Mouse (Mus musculus): ENCODE results near the gene Vti1a.

The Vti1a gene

DNA sequence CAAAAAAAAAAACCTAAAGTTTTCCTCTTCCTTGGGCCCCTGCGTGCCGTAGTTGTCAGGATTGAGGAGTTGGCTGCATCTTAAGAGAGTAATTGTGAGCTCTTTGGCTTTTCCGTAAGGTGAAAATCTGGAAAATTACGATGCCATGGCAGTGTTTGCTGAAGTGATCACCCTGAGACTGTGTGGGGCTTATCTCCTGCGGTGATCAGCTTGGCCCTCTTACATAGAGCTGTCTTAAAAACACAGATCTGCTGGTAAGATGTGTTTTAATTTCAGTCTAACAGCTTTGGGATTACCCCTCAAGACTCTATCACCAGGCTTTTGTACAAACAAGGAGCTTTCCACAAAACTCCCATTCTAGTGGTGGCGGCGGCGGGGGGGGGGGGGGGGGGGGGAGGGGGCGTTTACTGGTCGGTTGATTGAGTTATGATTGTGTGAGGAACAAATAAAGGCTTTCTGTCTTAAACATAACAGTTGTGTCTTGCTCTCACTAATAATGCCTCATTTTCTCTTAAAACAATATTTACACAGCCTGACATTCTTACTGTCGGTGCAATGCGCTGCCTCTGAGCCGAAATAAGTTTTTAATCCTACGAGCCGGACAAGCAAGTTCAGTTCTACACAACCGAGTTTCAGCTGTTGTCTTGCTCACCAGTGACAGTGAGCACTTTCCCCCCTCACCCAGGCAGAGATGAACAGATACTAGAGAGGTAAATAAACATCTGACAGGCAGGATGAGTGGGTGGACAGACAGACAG lies 267.0 kb downstream of the Vti1a start:
- no peak for DNase-seq (ENCODE audit: low read depth in 1 of 2, low spot score in 2 of 2)

DNA sequence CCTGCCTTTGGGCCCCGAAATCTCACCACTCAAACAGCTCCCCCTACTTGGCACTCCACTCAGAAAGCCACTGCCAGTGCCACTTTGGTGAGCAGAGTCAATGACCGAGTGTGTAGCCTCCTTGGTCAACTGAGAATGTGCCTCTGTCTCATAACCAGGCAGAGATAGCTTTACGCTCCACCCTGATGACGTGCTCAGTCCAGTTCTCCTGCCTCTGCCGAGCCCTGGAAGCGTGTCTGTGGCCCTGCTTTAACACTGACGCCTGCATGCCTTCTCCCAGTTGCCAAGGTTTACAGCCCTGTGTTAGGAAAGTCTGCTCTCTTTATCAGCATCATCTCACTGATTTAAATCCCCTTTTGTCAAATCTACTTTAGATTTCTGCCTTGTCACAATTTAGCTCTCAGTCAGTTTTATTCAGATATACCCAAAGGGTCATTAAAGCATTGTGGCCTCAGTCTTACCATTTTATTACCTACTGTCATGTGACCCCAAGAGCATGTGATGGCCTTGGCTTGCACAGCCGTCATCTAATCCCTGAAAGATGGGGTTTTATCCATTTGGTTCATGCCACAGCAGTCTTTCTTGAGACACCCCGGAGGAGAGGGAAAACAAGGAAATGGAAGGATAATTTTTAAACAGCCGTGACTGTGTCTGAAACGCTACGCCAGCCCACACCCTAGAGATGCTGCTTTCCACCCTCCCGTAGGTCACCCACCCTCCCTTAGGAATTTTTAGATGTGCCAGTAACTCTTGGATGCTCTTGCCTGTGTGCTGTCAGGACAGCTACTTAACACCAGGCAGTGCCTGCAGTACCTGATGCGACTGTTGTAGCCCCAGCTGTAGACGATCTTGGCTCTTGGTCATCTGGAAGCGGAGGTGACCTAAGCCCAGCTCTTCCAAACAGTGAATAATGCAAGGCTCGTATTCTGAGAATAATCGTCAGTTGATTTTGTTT lies 269.5 kb downstream of the Vti1a start:
- no peak for DNase-seq (ENCODE audit: low read depth in 1 of 2, low spot score in 2 of 2)

DNA sequence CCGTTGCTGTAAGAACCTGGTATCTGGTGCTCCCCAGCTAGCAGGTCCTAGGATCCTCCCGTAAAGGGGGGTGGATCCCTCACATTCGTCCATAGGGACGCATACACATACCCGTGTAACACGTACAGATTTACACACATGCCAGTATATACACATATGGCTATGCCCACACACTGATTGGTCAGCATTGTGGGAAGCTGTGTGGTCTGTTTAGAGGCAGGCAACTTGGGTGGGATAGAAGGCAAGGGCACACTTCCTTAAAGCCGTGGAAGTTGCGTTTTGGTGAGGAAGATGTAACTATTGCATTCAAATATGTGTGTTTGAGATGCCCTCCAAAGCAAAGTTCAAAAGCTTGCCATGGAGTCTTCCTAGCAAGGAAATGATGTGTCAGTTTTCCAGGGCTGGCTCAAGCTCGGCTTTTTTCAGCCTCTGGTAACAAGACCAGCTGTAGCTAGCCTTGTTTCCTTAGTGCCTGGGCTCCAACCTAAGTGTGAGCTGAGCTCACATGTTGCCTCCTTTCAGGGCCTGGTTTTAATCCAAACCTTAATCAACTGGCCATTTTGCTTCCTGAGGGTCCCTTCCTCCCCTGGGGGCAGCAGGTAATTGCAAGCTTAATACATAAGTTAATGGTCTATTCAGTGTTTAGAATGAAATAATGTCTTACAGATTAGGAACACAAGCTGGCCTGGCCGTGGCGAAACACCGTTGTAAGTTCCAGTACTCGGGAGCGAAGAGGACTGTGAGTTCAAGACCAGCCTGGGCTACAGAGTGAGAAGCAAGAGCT lies 271.7 kb downstream of the Vti1a start:
- no peak for DNase-seq (ENCODE audit: low read depth in 1 of 2, low spot score in 2 of 2)

DNA sequence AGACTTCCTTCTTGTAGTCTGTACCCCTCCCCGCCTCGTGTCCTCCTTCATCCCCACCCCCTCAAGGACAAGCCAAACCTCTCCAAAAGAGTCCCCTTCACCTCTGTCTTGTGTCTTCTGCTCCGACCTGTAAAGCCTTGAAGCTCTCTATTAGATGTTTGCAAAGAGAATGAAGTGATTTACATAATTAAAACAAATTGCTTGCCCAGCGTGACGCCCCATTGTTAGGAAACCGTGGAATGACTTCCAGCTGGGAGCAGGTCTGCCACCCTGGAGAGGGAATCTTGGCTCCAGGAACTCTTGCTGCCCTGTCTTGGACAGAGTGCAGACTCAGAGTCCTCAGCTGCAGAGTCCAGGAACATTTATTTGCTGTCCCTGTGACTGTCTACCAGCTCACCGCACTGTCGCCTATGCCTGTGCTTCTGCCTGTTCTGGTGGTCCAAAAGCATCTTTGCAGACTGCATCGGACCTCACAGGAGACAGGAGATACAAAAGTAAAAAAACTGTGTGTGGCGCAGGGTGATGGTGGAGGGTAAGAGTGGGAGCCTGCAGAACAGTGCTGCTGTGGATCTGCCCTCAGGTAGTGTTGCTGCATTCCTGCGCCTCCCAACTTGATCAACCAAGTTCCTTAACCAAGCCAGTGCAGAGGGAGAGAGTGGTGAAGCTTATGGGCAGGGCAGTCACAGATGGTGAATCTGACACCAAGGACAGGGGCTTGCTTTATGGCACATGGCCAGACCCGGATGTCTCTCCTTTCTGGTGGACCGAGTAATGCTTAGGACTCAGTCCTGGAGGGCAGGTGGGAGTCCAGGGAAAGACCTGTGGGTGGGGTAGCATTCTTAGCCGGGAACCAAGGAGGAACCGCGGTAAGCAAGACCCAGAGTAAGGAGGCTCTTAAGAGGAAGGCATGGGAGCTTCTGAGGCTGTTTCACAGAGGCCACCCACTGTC lies 273.1 kb downstream of the Vti1a start:
- no peak for DNase-seq (ENCODE audit: low read depth in 1 of 2, low spot score in 2 of 2)

DNA sequence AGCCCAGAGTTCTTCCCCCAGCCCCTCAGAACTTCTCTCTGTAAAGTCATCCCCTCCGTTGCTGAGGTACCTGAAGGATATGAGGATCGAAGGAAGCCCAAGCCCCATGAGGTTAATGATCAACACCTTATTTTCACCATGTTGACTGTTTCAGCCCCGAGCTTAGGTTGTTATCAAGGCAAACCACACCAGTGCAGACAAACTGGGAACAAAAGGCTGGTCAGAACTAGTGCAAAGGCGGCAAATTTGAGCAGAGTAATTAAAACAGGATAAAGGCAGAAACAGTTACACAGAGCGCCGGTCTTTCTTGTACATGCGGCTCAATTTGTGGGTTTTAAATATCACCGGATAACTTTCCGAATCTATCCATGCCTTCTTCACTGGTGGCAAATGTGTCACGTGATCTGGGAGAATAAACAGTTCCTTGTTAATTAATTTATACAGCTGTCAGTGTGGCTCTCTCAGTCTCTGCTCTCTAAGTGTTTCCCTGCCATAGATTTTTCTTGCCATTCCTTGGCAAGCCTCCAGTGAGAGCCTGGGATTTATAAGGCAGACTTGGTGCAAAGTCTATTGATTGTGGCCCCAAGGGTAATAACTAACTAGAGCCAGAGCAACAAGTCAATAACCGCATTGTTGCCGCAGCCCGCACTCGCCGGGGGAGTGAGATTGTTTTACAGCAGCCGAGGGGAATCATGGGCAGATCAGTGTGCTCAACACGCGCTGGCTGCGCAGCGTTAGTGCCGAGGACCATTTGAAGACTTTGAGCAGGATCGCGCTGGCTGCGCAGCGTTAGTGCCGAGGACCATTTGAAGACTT lies 277.0 kb downstream of the Vti1a start:
- no peak for DNase-seq (ENCODE audit: low read depth in 1 of 2, low spot score in 2 of 2)

DNA sequence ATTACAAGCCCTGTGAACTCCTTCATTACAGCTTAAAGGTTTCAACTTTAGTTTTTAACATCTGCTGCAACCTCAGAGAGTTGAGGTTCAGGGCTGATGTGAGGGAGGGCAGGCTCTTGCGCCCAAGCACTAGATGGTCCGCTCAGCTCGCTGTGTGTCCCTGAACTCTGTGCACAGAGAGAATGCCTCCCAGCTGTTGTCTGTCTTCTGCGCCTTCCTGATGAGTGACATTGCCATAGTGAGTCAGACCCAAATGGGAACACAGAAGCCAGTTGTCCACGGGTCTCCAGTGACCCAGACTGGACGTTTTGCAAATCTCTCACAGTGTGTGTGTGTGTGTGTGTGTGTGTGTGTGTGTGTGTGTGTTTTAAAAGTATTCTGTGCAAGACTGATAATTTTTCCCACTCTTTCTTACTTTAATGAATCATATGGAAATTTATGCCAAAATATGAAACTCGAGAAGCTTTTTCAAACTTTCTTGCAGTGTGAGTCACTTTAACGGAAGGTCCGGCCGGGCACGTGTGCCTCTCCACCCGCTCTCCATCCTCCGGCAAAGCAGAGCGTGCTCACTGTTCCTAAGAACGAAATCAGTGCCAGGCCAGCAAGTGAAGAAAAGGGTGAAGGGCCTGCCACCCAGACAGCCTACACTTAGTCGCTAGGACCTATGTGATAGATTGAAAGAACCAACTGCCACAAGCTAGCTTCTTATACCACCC lies 277.8 kb downstream of the Vti1a start:
- no peak for DNase-seq (ENCODE audit: low read depth in 1 of 2, low spot score in 2 of 2)

DNA sequence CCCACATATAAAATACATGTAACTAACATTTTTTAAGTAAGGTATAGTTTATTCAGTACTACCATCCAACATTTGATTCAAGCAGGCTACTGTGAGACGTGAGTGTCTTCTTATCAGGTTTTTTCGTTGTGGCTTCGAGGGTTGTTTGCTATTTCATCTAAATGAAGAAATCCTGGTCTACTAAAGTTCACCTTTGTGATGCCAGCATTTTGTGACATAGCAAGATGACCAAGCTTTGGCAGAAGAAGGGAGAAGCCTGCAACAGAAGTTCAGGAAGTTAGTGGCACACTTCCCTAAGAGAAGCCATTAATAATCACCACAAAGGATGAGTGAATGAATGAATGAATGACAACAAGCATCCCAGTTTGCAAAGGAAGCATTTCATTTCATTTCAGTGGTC lies 278.4 kb downstream of the Vti1a start:
- DNase-seq (ENCODE audit: low read depth in 1 of 2, low spot score in 2 of 2), result no peak

DNA sequence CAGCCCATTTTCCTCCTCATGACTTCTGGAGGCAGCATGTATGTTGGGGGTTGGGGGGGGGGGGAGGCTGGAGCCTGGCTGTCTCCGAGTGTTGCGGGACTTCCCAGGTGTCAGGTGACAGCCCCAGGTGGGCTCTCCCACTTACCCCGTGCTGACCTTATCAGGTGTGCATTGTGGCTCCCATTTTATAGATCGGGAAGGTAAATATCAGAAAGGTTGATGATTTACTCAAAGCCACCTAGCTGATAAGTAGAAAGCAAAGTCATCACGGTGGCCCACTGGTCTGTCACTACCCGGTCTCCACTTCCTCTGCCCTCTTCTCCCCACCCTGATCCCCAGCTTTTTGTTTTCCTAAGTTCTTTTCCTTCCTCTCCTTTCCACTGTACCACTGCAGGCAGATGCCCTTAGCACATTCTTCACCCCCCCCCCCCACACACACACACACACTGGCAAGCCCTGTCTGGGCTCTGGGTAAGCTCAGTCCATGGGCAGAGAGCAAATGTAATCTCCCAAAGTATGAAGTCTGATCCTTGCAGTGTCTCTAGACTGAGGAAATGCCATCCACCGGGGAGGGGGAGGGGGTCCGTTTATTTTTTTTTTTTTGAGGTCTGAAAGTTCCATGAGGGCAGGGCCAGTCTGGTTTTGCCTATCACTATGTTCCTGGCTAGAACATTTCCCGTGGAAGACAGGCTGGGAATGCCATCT lies 280.0 kb downstream of the Vti1a start:
- no peak for DNase-seq (ENCODE audit: low read depth in 1 of 2, low spot score in 2 of 2)

DNA sequence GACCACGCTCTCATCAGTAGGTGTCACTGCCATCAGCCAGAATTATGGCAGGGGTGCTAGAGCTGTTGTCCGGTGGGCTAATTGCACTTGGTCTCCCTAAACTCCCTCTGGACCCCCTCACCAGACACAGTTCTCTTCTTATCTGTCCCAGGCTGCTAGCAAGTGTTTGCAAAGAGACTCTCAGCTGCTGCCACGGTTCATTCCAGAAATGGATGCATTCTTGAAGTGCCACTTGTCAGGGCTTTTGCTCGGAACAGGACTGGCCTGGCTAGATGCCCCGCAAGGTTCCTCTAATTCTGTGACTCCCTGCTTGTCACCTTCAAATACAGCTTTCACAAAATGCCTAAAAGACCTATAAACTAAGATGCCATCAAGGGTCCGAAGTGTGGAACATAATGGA lies 280.7 kb downstream of the Vti1a start:
- no peak for DNase-seq (ENCODE audit: low read depth in 1 of 2, low spot score in 2 of 2)

DNA sequence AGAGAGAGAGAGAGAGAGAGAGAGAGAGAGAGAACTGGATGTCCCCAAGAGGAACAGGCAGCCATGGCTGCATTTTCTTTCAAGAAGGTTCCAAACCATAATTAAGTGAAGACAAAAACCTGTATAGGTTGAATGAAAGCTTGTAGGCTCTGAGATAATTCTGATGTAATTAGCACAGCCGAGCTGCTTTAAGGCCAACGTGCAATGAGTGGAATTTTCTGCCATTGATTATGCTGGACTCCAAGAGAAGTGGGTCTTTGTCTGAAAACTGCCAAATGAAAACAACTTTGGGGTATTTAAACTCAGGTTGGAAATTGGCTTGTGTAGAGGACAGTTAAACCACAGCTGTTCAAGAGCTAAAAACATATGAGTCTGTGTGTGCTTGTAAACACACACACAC lies 281.2 kb downstream of the Vti1a start:
- no peak for DNase-seq (ENCODE audit: low read depth in 1 of 2, low spot score in 2 of 2)

DNA sequence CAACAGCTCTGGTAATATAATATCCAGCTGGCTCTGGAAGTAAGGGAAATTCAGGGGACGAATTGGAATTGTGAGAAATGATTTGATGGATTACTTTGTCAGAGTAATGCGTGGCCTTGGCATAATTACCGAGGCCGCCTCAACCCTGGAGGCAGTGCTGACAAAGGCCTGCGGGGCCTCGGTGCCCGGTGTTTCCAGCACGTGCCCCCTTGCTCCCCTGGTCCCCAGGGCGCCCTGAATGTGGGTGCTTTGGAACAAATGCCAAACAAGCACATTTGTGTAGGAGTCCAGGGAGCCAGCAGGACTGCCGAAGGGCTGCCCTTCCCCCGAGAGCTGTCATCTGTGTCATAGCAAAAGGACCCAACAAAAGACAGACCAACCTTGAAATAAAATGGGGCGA lies 281.9 kb downstream of the Vti1a start:
- DNase-seq (ENCODE audit: low read depth in 1 of 2, low spot score in 2 of 2), result no peak

DNA sequence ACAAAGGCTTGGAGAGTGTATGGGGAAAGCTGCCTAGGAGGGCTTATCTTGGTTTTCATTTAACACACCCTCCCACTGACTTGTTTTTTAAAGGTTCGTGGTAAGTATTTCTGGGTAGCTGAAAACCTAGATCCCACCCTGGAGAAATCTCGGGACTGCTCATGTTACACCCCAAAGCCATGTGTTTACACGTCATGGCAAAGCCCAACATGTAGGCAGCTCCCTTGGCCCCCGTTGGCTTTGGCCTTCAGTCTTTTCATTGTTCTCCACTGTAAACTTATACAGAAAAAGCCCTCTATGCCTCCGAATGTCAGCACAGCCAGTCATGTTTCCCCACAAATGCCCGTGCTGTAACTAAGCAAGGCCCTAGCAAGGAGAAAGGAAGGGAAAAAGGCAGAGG lies 283.0 kb downstream of the Vti1a start:
- DNase-seq (ENCODE audit: low read depth in 1 of 2, low spot score in 2 of 2), result no peak

DNA sequence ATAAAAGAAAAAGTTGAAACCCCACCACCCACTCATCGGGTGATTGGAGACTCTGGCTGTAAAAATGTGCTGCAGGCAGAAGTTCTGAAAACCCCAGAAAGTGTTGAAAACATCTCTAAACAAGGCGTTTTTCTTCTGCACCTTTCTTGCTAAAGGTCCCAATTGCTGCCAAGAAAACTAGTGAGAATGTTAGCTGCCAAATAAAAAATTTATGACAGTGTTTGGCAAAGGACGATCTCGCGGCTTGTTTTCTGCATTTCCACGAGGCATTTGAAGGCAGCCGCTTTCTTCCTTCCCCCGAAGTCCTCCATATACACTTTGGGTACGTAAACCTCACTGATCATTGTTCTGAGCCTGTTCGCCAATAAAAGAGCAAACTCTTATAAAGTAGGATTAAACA lies 291.6 kb downstream of the Vti1a start:
- DNase-seq (ENCODE audit: low read depth in 1 of 2, low spot score in 2 of 2), result no peak

DNA sequence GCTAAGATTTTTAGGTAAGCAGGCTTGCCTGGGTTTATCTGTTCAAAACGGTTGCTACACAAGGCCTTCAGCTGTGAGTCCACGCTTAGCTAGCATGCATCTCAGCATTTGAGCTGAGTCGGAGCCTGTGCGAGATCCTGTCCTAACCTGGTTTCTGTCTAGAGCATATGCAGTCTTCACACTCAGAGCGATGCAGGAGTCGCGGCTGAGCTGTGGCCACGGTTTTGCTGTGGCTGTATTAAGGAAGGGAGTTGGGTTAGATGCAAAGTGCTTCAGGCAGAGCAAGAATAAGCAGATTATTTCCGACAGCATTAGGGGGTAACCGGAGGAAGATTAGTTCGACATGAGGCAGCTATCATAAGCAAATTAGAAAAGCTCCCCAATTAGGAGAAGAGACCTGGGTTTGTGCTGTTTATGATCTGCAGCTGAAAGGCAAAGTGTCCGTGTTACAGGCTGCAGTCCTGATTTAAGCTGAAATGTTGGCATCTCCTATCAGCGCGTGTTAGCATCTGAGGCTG lies 292.8 kb downstream of the Vti1a start:
- DNase-seq (ENCODE audit: low read depth in 1 of 2, low spot score in 2 of 2), result no peak

DNA sequence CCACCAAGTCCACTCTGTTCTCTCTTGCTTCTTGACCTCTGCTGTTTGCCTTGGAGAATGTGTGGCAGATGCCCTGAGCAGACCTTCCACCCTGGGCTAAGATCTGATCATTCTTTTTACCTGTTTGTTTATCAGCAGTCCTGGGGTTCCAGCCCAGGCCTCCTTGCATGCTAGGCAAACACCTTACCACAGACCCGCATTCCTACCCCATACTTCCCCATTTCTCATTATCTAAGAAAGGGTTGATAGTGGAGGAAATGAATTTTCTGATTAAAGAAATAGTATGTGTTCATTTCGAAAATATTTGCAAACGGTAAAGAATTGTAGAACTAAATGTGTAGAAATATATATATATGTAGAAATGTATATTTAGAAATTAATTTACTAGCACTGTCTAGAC lies 293.7 kb downstream of the Vti1a start:
- DNase-seq (ENCODE audit: low read depth in 1 of 2, low spot score in 2 of 2), result no peak

DNA sequence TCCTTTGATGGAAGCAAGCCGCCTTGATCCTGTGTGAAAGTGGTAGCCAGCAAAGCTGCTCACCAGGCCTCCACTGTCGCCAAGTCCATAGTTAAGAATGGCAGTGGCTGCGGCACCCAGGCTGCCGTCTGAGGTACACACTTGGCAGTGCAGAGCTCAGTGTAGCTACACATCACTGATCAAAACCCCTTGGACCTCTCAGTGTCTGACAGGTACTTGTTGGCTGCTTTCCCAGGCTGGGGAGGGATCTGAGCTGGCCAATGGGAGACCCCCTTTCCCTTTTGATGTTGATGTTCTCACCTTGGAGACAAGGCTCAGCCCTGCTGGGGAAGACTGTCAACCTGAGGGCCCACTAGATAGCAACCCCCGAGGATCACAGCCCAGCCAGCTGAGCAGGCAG lies 299.6 kb downstream of the Vti1a start:
- DNase-seq (ENCODE audit: low read depth in 1 of 2, low spot score in 2 of 2), result no peak

DNA sequence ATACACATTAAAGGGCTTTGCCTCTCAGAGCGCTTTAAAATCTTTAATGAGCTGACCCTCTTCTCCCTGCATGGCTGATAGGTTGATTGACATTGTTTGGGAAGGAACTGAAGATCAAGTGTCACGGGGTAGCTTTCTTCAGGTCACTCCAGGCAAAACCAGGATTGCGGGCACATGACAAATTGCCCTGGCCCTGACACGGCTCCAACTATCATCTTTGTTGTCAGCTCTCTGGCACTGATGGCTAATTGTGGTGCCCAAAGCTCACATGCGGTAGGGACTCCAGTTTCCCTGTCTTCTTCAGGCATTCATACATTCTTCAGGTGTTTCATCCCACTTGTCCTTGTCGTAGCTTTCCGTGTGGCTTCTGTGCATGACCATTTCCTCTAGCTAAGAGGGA lies 300.2 kb downstream of the Vti1a start:
- DNase-seq (ENCODE audit: low read depth in 1 of 2, low spot score in 2 of 2), result no peak

DNA sequence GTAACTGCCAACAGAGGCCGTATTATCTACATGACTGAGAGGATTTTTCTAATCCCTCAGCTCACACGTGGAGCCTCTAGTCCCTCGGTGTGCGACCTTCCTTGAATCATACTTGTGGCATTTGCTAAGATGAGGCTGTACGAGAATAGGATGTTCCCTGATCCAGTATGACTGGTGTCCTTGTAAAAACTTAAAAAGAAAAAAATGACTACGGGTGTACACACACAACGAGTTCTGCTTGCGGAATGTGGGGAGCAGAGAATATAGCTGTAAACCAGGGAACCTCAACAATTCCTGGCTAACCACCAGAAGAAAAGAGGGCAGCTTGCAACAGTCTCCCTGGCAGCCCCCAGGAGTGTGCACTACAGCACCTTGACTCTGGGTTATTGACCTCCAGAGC lies 300.8 kb downstream of the Vti1a start:
- no peak for DNase-seq (ENCODE audit: low read depth in 1 of 2, low spot score in 2 of 2)

All from monocyte, adult 2 months (primary cell).